Mouse (Mus musculus): ENCODE measurements around the gene Ube2s. TPM values are rescaled to one million over a fixed set of nuclear protein-coding genes. Genes with fewer than 3 reads are reported as not detected.
A peak's percentile ranks its signal among the peaks of the same experiment; 100 is the strongest.

The Ube2s gene
- total RNA-seq, 1 experiment from 2014 or later, result 129 TPM

- ATAC-seq (replicated peaks; ENCODE audit: insufficient number of reproducible peaks, low FRiP score, low TSS enrichment, poor library complexity, severe bottlenecking), result 0 out of 2 replicates have a peak, but pooled peaks have one; percentile 8
Observed at GRCm38 (mm10) chr7:4783667-4784268, 28.6 kb downstream of the Ube2s start.

- ATAC-seq (replicated peaks; ENCODE audit: insufficient number of reproducible peaks, low FRiP score, low TSS enrichment, poor library complexity, severe bottlenecking), result no peak
Observed at GRCm38 (mm10) chr7:4782759-4783158, 29.6 kb downstream of the Ube2s start, which contains the start of the genes Il11 and Tmem190. TSS of gene Il11 (minus strand) at chr7:4782859. TSS of gene Tmem190 (plus strand) at chr7:4782937.

- peak; percentile 72 for ATAC-seq (replicated peaks; ENCODE audit: insufficient number of reproducible peaks, low FRiP score, low TSS enrichment, poor library complexity, severe bottlenecking)
Observed at GRCm38 (mm10) chr7:4782130-4782529, 30.3 kb downstream of the Ube2s start.

- no peak for ATAC-seq (replicated peaks; ENCODE audit: insufficient number of reproducible peaks, low FRiP score, low TSS enrichment, poor library complexity, severe bottlenecking)
Observed at GRCm38 (mm10) chr7:4779921-4780320, 32.5 kb downstream of the Ube2s start.

GRCm38 (mm10) chr7:4777851-4778637 is 34.3 kb downstream of the Ube2s start:
- ATAC-seq (replicated peaks; ENCODE audit: insufficient number of reproducible peaks, low FRiP score, low TSS enrichment, poor library complexity, severe bottlenecking), result no peak

DNA sequence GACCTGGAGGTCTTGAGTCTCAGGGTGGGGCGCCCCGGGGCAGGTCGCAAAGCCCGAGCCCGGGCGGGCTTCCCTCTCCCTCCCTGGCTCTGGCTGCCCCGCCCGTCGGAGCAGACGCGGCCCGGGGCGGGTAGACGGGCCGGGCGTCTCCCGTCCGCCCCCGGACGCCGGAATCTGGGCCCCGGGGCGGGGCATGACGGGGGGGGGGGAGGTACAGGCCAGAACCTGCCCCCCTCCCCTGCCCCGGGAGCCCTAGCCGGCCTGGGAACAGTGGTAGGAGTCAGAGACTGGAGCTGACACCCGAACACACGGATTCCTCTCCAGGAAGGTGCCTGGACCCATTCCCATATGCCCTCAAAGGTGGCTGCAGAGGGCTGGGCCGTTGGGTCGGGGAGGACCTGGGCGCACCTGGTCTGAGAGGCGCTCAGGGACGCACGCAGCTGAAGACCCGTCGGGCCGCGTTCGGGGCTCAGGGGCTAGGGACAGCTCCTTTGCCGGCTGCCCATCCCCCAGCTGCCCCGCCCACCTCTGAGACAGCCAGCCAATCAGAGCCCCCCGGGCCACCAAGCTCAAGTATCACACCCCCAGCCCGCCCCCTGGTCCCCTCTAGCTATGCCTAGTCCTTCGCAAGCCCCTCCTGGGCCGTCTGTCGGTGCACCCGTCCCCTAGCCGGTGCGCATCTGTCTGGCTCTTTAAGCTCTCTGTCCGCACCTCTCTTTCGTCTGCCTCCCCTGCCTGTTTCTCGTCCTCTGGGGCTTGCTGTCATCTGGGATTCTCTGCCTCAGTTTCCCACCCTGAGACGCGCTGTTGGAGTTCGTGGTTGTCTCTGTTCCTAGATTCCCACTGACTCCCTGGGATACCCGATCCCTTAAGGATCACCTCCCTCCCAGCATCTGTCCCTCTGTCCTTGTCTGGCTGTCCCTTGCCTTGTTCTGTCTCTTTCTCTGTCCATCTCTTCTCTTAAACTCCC is 35.2 kb downstream of the Ube2s start:
- no peak for ATAC-seq (replicated peaks; ENCODE audit: insufficient number of reproducible peaks, low FRiP score, low TSS enrichment, poor library complexity, severe bottlenecking)

- ATAC-seq (replicated peaks; ENCODE audit: insufficient number of reproducible peaks, low FRiP score, low TSS enrichment, poor library complexity, severe bottlenecking), result no peak
Observed at GRCm38 (mm10) chr7:4776131-4776530, 36.3 kb downstream of the Ube2s start.

- ATAC-seq (replicated peaks; ENCODE audit: insufficient number of reproducible peaks, low FRiP score, low TSS enrichment, poor library complexity, severe bottlenecking), result no peak
Observed at GRCm38 (mm10) chr7:4771202-4771601, 41.2 kb downstream of the Ube2s start, which contains the start of gene Fam71e2. TSS of gene Fam71e2 (minus strand) at chr7:4771302.

DNA sequence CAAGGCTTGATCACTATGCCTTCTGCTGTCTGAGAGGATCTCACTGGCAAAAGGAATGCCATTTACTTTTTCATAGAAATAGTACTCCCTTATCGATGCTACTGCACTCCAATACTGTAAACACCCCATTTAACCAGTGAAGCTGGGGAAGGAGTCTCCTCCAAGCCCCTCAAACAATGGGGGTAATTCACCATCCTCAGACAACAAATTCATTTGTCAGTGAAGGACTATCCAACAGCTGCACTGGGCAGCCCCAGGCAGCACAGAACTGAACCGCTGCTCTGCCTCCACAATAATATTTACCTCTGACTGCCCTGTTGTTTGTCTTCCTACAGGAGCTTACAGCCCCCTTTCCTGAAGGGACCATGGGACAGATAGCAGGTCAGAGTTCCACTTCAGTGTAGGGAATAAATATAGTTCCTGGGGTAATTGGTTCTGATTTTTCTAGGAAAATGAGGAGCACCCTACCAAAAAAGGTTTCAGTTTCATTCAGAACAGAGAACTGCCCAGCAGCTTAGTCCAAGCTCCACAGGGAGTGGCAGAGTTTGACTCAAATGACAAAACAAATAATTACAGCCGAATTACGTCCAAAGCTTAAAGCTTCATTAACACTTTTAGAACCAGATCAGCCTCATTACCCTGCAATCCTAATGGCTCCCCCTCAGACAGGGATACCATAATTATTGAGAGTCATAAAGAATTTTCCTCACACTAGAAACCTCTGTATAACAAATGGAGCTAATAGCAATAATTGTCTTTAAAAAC is 47.3 kb downstream of the Ube2s start:
- ATAC-seq (replicated peaks; ENCODE audit: insufficient number of reproducible peaks, low FRiP score, low TSS enrichment, poor library complexity, severe bottlenecking), result no peak

- no peak for ATAC-seq (replicated peaks; ENCODE audit: insufficient number of reproducible peaks, low FRiP score, low TSS enrichment, poor library complexity, severe bottlenecking)
Observed at GRCm38 (mm10) chr7:4759670-4760069, 52.7 kb downstream of the Ube2s start.

- ATAC-seq (replicated peaks; ENCODE audit: insufficient number of reproducible peaks, low FRiP score, low TSS enrichment, poor library complexity, severe bottlenecking), result 0 out of 2 replicates have a peak, but pooled peaks have one; percentile 29
Observed at GRCm38 (mm10) chr7:4752821-4753570, 59.4 kb downstream of the Ube2s start, which contains the start of gene Cox6b2. TSS of gene Cox6b2 (minus strand) at chr7:4753094.

DNA sequence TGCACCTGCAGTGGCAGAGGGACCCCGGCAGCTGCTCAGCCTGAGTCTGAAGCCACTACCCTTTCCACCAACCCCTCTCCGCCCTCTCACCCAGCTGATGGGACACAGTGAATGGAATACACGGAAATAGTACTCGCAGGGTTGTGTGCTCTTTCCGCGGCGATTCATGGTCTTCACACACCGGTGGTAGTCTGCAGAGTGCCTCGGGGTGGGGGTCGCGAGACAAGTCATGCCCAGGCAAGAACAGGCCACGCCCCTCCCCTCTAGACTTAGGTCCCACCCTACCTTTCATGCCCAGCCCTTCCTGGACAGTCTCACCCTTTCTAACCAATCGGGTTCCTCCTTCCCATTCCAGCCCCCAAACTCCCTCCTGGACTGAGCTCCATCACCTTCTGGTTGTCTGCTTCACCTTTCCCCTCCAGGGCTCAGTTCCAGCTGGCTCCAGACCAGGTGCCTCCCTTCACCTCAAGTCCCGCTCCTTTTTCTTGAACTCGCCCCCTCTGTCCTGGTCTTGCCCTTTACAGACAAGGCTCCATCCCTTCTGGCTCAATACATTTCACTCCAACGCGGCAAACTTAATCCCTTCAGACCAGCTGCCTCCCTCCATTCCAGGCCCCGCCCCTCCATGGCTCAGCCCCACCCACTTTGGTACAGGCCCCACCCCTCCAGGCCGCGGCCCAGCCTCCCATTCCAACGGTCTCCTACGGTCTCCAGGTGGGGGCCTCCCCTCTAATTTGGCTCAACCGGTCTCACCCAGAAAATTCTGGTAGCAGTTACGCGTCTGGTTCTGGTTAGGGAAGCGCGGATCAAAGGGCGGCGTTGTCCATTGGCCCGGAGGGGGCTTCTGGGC is 60.2 kb downstream of the Ube2s start:
- no peak; the same call in 1 of the 2 replicates for ATAC-seq (replicated peaks; ENCODE audit: insufficient number of reproducible peaks, low FRiP score, low TSS enrichment, poor library complexity, severe bottlenecking)

- no peak for ATAC-seq (replicated peaks; ENCODE audit: insufficient number of reproducible peaks, low FRiP score, low TSS enrichment, poor library complexity, severe bottlenecking)
Observed at GRCm38 (mm10) chr7:4749169-4749568, 63.2 kb downstream of the Ube2s start.

DNA sequence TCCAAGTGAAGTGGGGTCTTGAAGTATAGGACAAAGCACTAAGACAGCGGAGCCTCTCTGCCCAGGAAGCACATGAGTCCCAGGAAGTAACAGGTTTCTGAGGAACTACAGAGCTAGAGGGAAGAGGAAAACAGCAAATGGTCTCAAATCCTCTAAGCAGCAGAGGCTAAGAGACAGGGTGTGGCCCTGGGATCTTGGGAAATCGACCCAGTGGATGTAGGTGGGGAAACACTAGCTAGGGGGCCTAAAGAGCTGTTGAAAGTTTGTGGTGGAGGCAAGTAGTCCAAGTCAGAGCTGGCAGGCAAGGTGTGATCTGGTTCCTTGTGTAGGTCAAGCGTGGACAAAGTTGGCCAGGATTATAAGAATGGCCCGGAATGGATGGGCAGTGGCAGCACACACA is 64.1 kb downstream of the Ube2s start:
- ATAC-seq (replicated peaks; ENCODE audit: insufficient number of reproducible peaks, low FRiP score, low TSS enrichment, poor library complexity, severe bottlenecking), result no peak

GRCm38 (mm10) chr7:4747156-4747899 is 65.1 kb downstream of the Ube2s start:
- no peak for ATAC-seq (replicated peaks; ENCODE audit: insufficient number of reproducible peaks, low FRiP score, low TSS enrichment, poor library complexity, severe bottlenecking)
